Mouse (Mus musculus) gastrocnemius, postnatal 10 days (tissue): ENCODE measurements around the gene Rsu1. TPM values are rescaled to one million over a fixed set of nuclear protein-coding genes. Genes with fewer than 3 reads are reported as not detected.

Source experiments
- DNase-seq: peaks from one replicate; pipeline ENCODE4 v3.0.0; 2021; ENCODE audit warnings: mixed read lengths
- long read RNA-seq, 2 experiments: library from polyadenylated mRNA; stranded (forward); transcript quantifications; one replicate each; pipeline ENCODE4 v2.0.0; 2021
- total RNA-seq, 2 experiments: library from RNA; stranded (reverse); gene quantifications; 2 replicates each; pipeline ENCODE4 v1.2.3; 2021

Rsu1 gene
- total RNA-seq = 10 to 100 TPM; 62.5 to 66.7 TPM
- long read RNA-seq, experiment 1, transcript Rsu1-201 (9 exons, 1,546 nt) = major isoform, 97 of 103 reads
- long read RNA-seq, experiment 1, partial matches to known transcripts = 3 of 103 reads
- long read RNA-seq, experiment 1, other reads (novel, unspliced or antisense) = 2 of 103 reads
- long read RNA-seq, experiment 2, transcript Rsu1-201 (9 exons, 1,546 nt) = major isoform, 97 of 101 reads
- long read RNA-seq, experiment 2, partial matches to known transcripts = 0 of 101 reads
- long read RNA-seq, experiment 2, other reads (novel, unspliced or antisense) = 3 of 101 reads

DNA sequence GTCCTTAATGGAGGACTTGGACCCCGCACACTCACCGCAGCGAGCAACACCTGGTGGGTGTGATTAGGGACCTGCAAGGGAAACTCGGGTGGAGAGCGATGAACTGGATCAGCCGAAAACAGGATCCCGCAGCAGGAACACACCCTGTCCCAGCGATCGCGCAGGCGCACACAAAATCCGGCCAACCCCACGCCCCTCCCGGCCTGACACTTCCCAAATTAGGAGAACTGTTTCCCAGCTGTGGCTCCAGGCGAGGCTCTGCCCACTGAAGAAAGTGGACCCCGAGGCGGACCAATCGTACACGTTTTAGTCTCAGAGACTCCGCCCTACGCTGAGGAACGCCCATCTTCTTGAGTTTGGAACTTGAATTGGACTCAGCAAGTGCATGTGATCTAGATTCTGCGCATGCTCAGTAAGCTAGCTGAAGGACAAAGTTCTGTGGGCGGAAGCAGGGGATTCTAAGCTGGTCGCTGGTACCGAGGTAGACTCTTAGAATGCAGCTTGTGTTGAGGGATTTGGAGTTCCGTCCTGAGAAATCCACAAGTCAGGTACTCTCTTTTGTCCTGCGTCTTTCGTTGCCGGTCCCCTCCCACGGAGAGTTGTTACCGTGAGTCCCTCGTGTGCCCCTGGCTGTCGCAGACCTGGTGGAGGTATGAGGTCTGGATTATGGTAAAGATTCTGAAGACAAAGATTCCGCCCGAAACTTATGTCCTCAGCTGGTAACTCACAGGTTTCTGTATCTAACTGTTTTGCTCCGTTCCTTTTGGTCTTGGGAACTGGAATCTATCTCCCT lies at the start of gene Rsu1:
Gene Rsu1, minus strand, starts transcription at position 251 of the 793 bp plus-strand sequence.
- peak; percentile 91 for DNase-seq

- DNase-seq = no peak
Measured at GRCm38 (mm10) chr2:13303376-13303775, 32.2 kb upstream of the Rsu1 start.

DNA sequence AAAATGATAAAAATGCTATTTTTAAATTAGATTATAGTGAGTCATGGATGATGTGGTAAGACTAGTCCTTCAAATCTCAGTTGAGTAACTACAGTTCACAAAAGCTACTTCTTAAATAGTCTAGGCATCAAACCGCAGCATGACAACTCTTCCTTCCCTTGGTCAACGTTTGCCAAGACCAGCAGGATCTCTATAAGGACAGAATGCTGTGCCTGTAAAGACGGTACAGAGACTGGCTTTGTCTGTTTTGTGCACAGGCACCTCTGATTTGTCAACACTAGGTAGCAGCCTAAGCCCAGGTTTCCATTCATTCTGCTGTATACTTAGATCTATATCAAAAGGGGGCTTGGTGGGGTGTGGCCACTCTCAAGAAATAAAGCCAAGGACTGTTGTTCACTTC lies 27.8 kb upstream of the Rsu1 start:
- DNase-seq = no peak

- DNase-seq = no peak
Measured at GRCm38 (mm10) chr2:13297733-13298132, 26.5 kb upstream of the Rsu1 start.

- no peak for DNase-seq
Measured at GRCm38 (mm10) chr2:13290661-13291060, 19.4 kb upstream of the Rsu1 start.

DNA sequence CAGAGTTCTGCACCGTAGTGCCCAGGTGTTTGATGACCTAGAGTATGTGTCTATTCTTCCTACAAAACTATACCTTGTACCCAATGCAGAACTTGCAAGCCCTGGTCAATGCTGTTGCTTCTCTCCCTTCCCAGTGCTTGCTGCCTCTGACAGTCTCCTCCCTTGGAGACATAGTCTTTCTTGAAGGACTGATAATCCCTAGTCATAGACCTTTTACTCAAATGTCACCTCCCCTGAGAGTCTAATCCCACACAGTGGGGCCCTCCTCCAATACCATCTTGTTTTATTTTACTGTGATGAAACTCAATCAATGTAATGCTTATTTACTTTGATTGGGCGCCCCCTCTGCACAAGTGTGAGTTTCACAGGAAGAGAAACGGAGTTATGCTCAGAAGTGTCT lies 18.9 kb upstream of the Rsu1 start:
- DNase-seq = no peak

DNA sequence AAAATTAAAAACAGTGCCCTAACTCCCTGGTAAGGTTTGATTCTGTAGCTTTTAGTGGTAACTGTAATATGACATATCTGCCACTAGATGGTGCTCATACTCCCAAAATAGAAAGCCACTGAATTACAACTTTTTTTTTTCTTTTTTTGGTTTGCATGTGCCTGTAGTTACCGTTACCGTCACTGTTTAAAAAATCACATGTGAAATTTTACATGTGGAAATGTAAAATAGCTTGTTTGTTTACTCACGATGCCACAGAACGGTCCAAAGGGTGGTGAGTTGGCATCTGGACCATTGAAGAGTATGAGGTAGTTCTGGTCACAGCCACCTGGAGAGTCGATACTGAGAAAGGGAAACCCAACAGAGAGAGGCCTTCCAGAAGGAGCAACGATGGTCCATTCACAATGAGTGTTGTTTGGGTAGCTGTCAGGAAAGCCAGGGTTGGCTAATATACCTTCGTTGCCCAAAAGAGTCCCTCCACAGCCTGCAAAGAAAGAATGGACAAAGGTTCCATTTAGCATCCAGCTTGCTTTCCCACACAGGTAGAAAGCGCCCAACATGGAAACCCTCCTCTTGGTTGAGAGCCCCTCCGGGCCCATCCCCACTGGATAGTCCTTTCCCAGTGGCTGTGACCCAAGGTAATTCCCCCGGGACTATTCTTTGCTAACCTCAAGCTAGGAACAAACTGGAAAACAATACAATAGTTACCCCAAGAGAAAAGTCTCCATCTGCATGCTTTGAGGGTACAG lies 7.1 kb upstream of the Rsu1 start:
- no peak for DNase-seq

- DNase-seq = no peak
Measured at GRCm38 (mm10) chr2:13275874-13276273, 4.7 kb upstream of the Rsu1 start.

DNA sequence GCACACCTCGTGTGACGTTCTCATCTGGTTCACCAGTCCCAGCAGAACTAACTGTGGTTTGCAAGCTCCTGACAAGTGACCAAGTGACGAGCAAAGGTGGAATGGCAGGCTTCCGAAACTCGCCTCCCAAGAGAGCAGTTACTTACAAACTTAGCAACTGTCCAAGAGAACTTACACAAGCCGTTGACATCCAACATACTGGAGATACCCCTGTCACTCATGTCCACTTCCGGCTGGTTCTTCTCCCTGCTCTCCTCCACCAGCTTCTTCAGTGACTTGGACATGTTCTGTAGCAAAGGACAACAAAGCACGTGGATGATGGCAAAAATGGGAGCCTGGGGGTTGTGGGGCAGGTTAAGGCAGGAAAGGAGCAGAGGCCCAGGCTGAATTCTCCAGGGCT lies 479 bp downstream of the Rsu1 start:
- no peak for DNase-seq

DNA sequence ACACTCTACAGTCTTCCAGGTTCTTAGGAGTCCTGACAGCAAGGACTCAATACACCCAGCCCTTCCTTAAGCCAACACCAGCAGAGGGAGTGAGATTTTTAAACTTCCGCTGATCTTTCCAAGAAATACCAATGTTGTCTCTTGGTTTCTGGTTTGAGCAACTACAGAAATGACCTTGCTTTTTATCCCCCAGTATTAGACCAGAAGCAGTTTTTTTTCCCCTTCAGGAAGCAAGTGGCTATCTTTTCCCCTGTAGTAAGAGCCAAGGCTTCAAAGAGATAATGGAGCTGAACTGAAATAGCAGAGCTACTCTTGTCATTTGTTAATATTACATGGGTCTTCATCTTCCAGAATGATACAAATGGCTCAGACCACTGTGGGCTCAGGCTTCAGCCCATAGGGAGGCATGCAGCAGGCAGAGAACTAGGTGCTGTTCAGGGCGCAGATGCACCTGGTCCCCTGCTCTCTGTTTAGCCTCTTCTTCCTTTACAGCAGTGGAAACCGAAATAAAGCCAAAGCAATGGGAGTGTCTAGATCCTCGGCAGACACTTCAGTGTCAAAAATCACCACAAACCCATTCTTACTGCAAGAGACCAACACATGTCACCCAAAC lies 2.4 kb downstream of the Rsu1 start:
- DNase-seq = no peak

DNA sequence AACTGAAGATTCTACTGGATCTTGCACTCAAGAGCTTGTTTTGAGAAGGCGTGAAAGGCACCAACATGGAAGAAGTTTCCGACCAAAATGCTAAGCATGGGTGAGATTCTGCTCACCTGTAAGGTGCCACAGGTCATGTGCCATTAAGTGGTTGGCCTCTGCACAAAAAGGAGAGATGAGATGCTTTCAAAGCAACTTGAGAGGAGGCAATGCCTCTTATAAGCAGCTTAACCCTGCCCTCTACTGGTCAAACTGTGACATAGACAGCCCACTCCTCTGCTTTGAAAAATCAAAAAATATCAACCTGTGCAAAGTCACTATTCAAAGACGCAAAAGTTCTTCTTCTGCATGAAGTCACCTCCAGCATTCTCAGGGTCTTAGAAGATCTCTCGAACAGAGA lies 6.3 kb downstream of the Rsu1 start:
- no peak for DNase-seq

- no peak for DNase-seq
Measured at GRCm38 (mm10) chr2:13263150-13263549, 8.1 kb downstream of the Rsu1 start.

DNA sequence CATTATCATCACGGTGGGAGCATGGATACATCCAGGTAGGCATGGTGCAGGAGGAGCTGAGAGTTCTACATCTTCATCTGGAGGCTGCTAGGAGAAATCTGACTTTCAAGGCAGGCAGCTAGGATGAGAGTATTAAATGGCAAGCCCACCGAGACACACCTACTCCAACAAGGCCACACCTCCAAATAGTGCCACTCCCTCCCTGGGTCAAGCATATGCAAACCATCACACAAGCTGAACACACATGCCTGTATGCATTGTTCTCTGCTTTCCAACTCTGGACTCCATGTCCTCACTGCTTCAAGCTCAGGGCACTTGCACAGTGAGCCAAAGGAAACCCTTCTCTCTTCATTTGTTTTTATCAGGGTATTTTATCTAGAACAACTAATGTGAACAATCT lies 12.6 kb downstream of the Rsu1 start:
- no peak for DNase-seq

- no peak for DNase-seq
Measured at GRCm38 (mm10) chr2:13240711-13241110, 30.5 kb downstream of the Rsu1 start.

- DNase-seq = peak; percentile 23
Measured at GRCm38 (mm10) chr2:13237140-13237901, 33.9 kb downstream of the Rsu1 start.

DNA sequence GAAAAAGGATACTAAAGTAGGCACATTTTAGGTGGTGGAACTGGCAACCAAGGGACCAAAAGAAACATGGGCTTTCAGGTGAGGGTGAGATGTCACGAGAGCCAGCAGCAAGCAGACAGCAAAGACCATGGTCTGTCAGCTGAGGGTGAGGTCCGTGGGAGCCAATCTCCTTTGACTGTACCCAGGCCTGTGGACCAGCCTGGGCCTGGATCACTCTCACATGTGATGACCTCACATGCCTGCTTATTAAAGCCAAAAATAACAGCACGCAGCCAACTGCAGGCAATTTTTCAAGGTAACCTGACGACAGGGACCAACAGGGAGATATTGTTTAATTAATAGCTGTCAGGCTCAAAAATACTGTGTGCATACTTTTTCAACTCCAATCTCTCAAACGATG lies 35.5 kb downstream of the Rsu1 start:
- no peak for DNase-seq

DNA sequence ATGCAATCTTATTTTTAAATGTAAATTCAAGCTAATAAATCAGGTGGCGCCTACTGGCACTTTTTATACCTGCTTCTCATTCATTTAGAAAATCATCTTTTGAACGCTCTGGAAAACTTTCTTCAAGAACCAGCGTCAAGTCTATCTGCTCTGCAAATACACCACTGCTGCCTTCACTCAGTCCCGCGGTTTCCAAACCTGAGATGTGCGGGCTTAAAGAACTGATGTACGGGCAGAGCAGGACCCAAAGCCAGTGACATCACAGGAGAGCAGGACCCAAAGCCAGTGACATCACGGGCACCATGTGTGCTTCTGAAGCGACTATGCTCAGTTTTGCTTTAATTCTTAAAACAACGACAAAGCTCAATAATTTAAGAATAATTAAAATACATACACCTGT lies 36.4 kb downstream of the Rsu1 start:
- DNase-seq = no peak

GRCm38 (mm10) chr2:13233902-13234301 lies 37.3 kb downstream of the Rsu1 start:
- DNase-seq = no peak

- no peak for DNase-seq
Measured at GRCm38 (mm10) chr2:13233254-13233835, 37.9 kb downstream of the Rsu1 start.

DNA sequence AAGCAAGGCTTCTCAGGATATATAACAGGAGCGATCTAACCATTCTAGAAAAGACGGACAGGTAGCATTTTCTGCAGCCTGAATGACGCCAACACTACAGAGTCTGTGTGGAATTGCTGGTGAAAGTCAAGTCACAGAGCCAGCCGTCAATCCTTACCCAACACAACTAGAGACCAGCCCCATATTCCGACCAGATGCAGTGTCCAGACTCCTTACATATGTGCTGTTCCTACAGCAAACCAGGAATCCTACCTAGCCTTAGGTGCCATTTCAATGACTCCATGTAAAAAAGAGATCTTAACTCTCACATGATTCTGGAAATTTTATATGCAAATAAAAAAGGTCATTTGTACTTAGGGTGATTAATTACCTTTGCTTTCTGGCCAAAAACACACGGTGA lies 38.9 kb downstream of the Rsu1 start:
- no peak for DNase-seq

DNA sequence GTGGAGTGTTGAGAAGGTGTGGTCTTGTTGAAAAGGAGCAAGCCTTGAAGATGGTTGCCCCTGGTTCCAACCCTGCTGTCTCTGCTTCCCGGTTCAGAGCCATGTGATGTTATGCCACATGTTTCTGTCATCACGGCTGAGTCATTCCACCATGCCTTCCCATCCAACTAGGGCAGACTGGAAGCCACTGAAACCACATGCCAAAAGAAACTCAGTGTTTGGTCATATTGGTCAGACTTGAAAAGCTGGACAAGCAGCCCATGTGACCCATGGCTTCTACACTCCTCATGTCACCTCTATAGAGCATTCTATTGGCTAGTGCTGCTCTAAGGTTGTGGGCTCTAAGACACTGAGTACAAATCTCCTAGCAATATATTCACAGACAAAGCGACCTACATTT lies 41.5 kb downstream of the Rsu1 start:
- DNase-seq = no peak

DNA sequence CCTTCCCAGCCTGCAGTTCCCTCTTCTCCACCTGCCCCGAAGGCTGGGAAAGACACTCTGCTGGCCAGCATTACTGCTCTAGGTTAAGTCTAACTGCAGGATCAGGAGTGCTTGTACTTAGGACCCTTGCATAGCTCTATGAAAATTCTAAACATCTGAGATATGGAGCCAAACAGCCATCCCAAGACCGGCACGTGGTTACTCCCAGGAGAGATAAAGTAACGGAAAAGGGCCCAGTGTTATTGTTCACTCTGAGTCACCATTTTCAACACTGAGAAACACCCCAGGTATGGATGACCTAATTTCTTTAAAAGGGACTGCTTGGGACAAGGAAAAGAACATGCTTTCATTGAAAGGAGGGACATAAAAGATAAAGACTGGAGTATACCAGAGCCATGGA lies 45.2 kb downstream of the Rsu1 start:
- DNase-seq = no peak
